Mouse (Mus musculus): ENCODE measurements around the gene Sox30.

- TF ChIP-seq E2F4 (IDR thresholded peaks at IDR 0.05; ENCODE audit: insufficient replicate concordance, low read depth, low read length) (no peak), CTCF (conservative IDR thresholded peaks at IDR 0.05 in 1 of 2, IDR thresholded peaks at IDR 0.05 in 1 of 2; ENCODE audit: low read depth in 2 of 2, low read length in 2 of 2) (peak in 1 of 2 experiments; percentile 64; a peak in 2 of 4 replicates), KAT2A (IDR thresholded peaks at IDR 0.05; ENCODE audit: insufficient replicate concordance, low read length) (no peak), POLR2A (IDR thresholded peaks at IDR 0.05; ENCODE audit: low read depth, low read length) (no peak), GABPA (IDR thresholded peaks at IDR 0.05; ENCODE audit: insufficient replicate concordance, low read depth, low read length) (no peak), RAD21 (IDR thresholded peaks at IDR 0.05; ENCODE audit: low read depth, low read length) (no peak)
Measured at GRCm38 (mm10) chr11:46059887-46060650, 80.0 kb downstream of the Sox30 start.
